Mouse (Mus musculus) bone marrow, adult 2 months (tissue): ENCODE data around the gene Chil1. TPM values are rescaled to one million over a fixed set of nuclear protein-coding genes. Genes with fewer than 3 reads are reported as not detected.

Experiments used
- H3K27ac ChIP-seq: fragments of 200-500 bp; 2 replicates; pipeline ENCODE4 v1.5.1; 2012; ENCODE audit warnings: low read depth, mild to moderate bottlenecking, control low read depth, inconsistent platforms, low read length; ENCODE audit not compliant: control insufficient read depth, poor library complexity, insufficient read depth
- H3K4me1 ChIP-seq: fragments of 200-500 bp; 2 replicates; pipeline ENCODE4 v1.6.1; 2011; ENCODE audit warnings: low read length; ENCODE audit not compliant: control insufficient read depth, insufficient read depth
- H3K4me3 ChIP-seq: fragments of 200-500 bp; replicated peaks from 2 replicates; pipeline ENCODE3; 2011; ENCODE audit warnings: mild to moderate bottlenecking, low read depth, low read length, control low read depth; ENCODE audit not compliant: control insufficient read depth
- CTCF ChIP-seq: fragments of 200-500 bp; IDR thresholded peaks from 2 replicates; pipeline ENCODE4 v1.5.1; 2011; ENCODE audit warnings: low read length, control low read depth; ENCODE audit not compliant: control insufficient read depth, insufficient read depth
- POLR2A ChIP-seq: fragments of 200-500 bp; IDR thresholded peaks from 2 replicates; pipeline ENCODE4 v1.6.1; 2011; ENCODE audit warnings: low read depth, mild to moderate bottlenecking, control low read depth, low read length, borderline replicate concordance; ENCODE audit not compliant: control insufficient read depth
- WGBS: fragments of 180-500 bp; shearing (Covaris S2); methylation state at CpG from one replicate; pipeline ENCODE4 v1.1.7; 2018; 5-methylcytosine and 5-hydroxymethylcytosine counted together
- polyA plus RNA-seq: library from polyadenylated mRNA; stranded (reverse); fragments of >200 nt; gene quantifications from 2 replicates; pipeline ENCODE4 v1.2.4, GENCODE M21; 2011; ENCODE audit warnings: low replicate concordance; ENCODE audit not compliant: missing spikeins, insufficient read depth, insufficient read length

Chil1 gene
- polyA plus RNA-seq: 37.4 and 135 TPM in 2 replicates

DNA sequence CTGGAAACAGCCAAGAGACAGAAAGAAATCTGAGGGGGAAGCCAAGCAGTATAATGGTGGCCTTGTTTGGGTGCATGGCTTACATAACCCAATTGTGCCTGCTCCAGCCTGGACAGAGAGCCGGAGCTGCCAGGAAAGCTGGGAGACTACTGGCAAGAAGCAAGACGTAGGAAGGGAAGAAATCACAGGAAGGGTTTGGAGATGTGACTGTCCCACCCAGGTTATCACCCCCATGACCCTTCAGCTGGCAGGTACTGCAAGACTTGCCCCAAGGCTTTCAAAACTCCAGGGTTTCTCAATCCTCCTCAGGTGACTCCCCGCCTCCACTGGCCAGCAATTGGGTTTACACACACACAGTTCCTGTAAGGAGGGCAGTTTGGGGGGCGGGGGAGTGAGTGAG, at the start of gene Chil1:
Gene Chil1 (plus strand): TSS at position 152 of the 400 bp plus-strand sequence.
- Histone ChIP-seq H3K4me3 (peak within 1 kb of the TSS; percentile 62), H3K27ac (peak within 1 kb of the TSS; percentile 80), H3K4me1 (peaks cover 2% of the 10 kb centered on the region; the same call in 1 of the 2 replicates)
- TF ChIP-seq CTCF (no peak), POLR2A (no peak)
- WGBS: 55% methylated on average over 4 of the region's 4 CpGs

DNA sequence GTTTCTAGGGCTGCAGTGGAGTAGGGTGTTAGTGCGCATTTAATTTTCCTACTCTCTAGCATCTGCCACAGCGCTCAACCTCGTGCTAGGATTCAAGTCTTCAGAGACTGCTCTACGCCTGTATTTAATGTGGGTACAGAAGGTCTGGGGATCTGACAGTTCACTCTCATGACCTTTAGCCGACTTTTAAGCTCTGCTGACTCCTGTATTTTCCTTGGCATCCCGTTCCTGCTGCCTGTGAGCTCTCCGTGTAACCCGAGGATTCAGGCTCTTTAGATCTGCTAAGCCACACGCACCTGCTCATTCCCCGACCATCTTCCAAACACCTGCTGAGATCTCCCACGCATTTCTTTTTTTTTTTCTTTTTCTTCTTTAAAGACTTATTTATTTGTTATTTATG, 48.7 kb upstream of the Chil1 start:
- Histone ChIP-seq H3K4me1 (peaks cover 1% of the 10 kb centered on the region; the same call in 1 of the 2 replicates), H3K27ac (no peak overlapping the region), H3K4me3 (no peak overlapping the region)
- TF ChIP-seq CTCF (no peak), POLR2A (no peak)
- 77% methylated on average over 11 of the region's 11 CpGs for WGBS

DNA sequence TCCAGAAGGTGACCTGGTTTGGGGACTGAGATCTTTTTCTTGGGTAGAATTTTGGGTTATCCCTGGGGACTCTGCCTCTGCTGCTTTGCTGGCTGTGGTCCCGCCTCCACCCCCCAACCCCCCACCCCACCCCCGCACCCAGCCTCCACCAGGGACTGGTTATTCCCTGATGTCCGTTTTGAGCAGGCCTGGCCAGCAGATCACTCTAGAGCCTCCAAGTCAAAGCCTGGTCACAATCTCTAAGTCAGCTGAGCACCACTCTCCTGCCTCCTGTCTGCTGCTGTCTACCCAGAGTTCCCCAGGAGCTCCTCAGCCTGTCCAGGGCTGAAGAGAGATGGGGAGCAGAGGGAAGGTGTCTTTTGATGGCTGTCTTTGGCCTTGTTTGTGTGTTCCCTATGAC, 45.6 kb upstream of the Chil1 start:
- Histone ChIP-seq H3K4me3 (no peak overlapping the region), H3K4me1 (peaks cover 1% of the 10 kb centered on the region; the same call in 1 of the 2 replicates), H3K27ac (no peak overlapping the region)
- WGBS: 81% methylated on average over 3 of the region's 3 CpGs
- TF ChIP-seq CTCF: no peak
- no peak for TF ChIP-seq POLR2A

DNA sequence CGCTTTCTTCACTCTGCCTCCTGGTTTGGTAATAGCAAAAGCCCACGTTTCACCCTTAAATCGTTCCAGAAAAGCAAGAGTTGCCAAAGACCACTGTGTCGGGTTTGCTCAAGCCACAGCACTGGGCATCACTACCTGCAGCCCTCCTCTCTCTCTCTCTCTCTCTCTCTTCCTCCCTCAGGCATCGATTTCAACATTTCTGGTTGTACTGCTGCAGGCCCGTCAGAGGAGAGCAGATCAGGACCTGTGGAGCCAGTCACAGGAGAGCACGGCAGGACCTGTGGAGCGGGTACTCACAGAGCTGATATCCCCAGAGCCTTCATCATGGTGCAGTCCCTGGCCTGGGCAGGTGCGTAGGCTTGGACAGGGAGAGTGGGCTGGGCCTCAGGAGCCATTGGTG, 43.6 kb upstream of the Chil1 start:
- Histone ChIP-seq H3K4me1 (peaks cover 1% of the 10 kb centered on the region; the same call in 1 of the 2 replicates), H3K4me3 (no peak overlapping the region), H3K27ac (no peak overlapping the region)
- 47% methylated on average over 9 of the region's 9 CpGs for WGBS
- TF ChIP-seq CTCF (no peak), POLR2A (no peak)

DNA sequence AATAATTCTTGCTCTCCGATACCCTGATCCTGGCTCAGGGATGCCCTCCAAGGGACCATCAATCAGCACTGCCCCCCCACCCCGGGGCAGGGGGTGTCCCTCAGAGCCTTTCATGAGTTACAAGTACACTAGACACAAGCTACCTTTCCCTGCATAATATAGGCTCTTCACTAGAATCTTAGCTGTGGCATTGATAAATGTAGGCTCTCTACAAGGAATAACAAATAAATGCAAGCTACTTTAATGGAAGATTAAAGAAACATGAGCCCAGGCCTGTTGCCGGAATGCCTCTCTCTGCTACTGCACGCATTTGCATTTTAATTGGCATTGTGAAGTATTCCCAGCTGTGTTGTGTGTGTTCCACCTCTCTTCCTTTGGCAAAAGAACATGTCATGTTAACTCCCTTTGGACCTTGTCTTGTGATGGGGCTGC, 39.6 kb upstream of the Chil1 start:
- Histone ChIP-seq H3K27ac (no peak overlapping the region), H3K4me3 (no peak overlapping the region), H3K4me1 (no peaks in the 10 kb centered on the region)
- WGBS: 83% methylated on average over 4 of the region's 4 CpGs
- no peak for TF ChIP-seq CTCF
- TF ChIP-seq POLR2A: no peak

DNA sequence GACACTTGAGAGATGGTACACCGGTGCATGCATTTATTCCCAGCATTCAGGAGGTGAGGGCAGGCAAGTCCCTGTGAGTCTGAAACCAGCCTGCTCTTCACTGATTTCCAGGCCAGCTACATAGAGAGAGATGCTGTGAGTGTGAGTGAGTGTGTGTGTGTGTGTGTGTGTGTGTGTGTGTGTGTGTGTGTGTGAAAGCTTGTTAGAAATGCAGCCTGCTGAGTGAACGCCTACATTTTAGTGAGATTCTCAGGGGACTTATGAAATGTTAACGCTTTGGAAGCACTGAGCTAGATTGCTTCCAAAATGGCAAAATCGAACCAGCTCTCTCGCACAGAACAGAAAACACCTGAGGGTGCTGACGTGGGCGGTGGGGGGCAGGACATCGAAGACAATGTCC, 35.9 kb upstream of the Chil1 start:
- Histone ChIP-seq H3K27ac (no peak overlapping the region), H3K4me1 (no peaks in the 10 kb centered on the region), H3K4me3 (no peak overlapping the region)
- no peak for TF ChIP-seq POLR2A
- no peak for TF ChIP-seq CTCF
- 83% methylated on average over 8 of the region's 8 CpGs for WGBS

DNA sequence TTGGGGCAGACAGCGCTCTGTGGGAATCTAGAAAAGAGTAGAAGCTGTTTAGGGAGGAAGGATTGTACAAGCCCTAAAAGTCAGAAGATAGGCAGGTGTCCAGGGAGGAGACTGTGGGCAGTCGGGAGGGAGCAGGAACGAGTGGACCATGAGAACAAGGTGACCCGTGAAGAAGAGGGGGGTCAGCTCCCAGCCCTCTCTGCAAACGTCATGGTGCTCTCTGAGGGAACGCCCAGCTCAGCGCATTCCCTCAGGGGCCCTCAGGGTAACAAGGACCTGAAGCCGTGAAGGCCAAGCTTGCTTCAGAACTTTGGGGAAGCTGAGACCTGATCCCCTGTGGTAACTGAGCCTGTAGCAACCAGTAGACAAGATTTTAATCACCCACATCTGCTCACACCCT, 31.9 kb upstream of the Chil1 start:
- Histone ChIP-seq H3K27ac (no peak overlapping the region), H3K4me1 (no peaks in the 10 kb centered on the region), H3K4me3 (no peak overlapping the region)
- TF ChIP-seq CTCF: no peak
- no peak for TF ChIP-seq POLR2A
- 67% methylated on average over 8 of the region's 8 CpGs for WGBS

DNA sequence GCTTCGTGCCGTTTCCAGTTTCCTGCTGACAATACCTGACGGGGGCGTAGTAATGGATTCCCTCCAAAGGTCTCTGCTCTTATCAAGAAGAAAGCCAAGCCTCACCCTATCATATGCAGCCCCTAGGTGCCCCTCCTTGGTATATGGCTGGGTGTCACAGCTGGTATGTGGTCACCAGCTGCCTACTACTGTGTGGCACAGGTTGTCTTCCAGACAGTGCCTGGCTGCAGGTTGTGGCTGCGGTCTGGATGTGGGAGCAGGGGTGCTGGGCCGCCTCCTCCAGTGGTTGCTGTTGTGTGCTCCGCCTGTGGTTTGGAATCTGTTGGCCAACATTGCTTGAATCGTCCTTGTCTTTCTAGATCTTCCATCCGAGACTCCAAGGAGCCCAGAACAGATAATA, 31.2 kb upstream of the Chil1 start:
- 64% methylated on average over 9 of the region's 9 CpGs for WGBS
- no peak overlapping the region for H3K4me3 ChIP-seq
- no peak overlapping the region for H3K27ac ChIP-seq
- TF ChIP-seq CTCF (no peak), POLR2A (no peak)
- H3K4me1 ChIP-seq: no peaks in the 10 kb centered on the region
